Mouse (Mus musculus) erythroblast, embryonic 14.5 days (primary cell): ENCODE results near the gene Cdh23. TPM values are rescaled to one million over a fixed set of nuclear protein-coding genes. Genes with fewer than 3 reads are reported as not detected.
A peak's percentile ranks its signal among the peaks of the same experiment; 100 is the strongest.

ENCODE experiments used
- H3K27me3 ChIP-seq: 2 replicates; pipeline ENCODE4 v1.6.1; 2012; ENCODE audit warnings: inconsistent platforms; ENCODE audit not compliant: control insufficient read depth
- H3K36me3 ChIP-seq: 2 replicates; pipeline ENCODE4 v1.6.1; 2012; ENCODE audit warnings: mild to moderate bottlenecking, inconsistent platforms; ENCODE audit not compliant: control insufficient read depth
- H3K4me1 ChIP-seq: 2 replicates; pipeline ENCODE4 v1.6.1; 2012; ENCODE audit warnings: inconsistent platforms; ENCODE audit not compliant: control insufficient read depth
- H3K4me3 ChIP-seq: replicated peaks from 2 replicates; pipeline ENCODE3; 2012; ENCODE audit warnings: moderate library complexity, mild to moderate bottlenecking, inconsistent platforms
- H3K9me3 ChIP-seq: 2 replicates; pipeline ENCODE4 v1.6.1; 2012; ENCODE audit warnings: low read length, inconsistent platforms, mixed read lengths; ENCODE audit not compliant: control insufficient read depth
- GATA1 ChIP-seq: IDR thresholded peaks from 2 replicates; pipeline ENCODE4 v1.6.1; 2012; ENCODE audit warnings: low read length, inconsistent platforms, mixed read lengths
- TAL1 ChIP-seq: IDR thresholded peaks from 3 replicates; pipeline ENCODE4 v1.6.1; 2012; ENCODE audit warnings: low read length, inconsistent platforms, mixed read lengths
- polyA plus RNA-seq: library from polyadenylated mRNA; stranded (reverse); fragments of >175 nt; gene quantifications from 2 replicates; pipeline ENCODE4 v1.2.3, GENCODE M21; 2012

Cdh23 gene
- polyA plus RNA-seq, 1 experiment = 0.01 TPM

GRCm38 (mm10) chr10:60349056-60349455, 347.2 kb downstream of the Cdh23 start:
- peak overlapping the region; percentile 76 for H3K4me3 ChIP-seq
- TF ChIP-seq GATA1 = no peak
- TF ChIP-seq TAL1 = no peak
- H3K9me3 ChIP-seq = no peaks in the 10 kb centered on the region
- H3K27me3 ChIP-seq = peaks cover 6% of the 10 kb centered on the region
- H3K4me1 ChIP-seq = peaks cover 69% of the 10 kb centered on the region
- peaks cover 15% of the 10 kb centered on the region for H3K36me3 ChIP-seq

GRCm38 (mm10) chr10:60347768-60348610, 348.3 kb downstream of the Cdh23 start:
- H3K9me3 ChIP-seq = no peaks in the 10 kb centered on the region
- peaks cover 69% of the 10 kb centered on the region for H3K4me1 ChIP-seq
- TF ChIP-seq TAL1 (0 out of 3 replicates have a peak, but pooled peaks have one; percentile 24), GATA1 (peak; percentile 76)
- peaks cover 9% of the 10 kb centered on the region for H3K36me3 ChIP-seq
- H3K4me3 ChIP-seq = peak overlapping the region; percentile 76
- H3K27me3 ChIP-seq = peaks cover 6% of the 10 kb centered on the region

DNA sequence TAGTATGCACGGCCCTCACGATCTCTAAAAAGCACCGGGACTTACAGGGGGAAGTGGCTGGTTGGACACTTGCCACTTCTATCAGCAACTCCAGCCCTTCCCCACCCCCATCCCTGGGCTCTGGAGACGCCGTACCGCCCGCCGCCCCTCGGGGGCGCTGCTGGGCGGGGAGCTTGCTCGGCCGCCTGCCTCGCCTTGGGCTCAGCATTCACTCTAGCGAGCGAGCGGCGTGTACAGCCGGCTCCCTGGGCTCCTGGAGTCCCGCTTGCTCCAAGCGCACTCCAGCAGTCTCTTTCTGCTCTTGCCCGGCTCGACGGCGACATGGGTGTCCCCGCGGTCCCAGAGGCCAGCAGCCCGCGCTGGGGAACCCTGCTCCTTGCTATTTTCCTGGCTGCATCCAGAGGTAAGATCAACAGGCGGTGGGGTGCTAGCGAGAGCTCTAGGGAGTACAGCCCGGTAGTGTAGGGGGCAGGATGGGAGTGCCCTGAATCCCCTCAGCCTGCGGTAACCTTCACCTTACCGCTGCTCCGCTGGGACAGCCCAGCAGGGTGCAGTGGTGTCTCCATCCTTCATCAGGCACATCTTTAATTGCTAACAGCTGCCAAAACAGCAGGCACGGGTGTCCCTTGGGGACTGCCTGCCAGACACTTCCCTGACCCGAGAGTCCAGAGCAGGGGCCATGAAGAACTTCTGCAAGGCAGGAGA, 349.4 kb downstream of the Cdh23 start, which contains the start of gene Vsir:
Gene Vsir, plus strand, starts transcription at position 151 of the 705 bp plus-strand sequence.
- TF ChIP-seq TAL1 = no peak
- no peak for TF ChIP-seq GATA1
- H3K9me3 ChIP-seq = no peaks in the 10 kb centered on the region
- peaks cover 63% of the 10 kb centered on the region for H3K4me1 ChIP-seq
- H3K36me3 ChIP-seq = peaks cover 9% of the 10 kb centered on the region
- peak within 1 kb of the TSS; percentile 76 for H3K4me3 ChIP-seq
- H3K27me3 ChIP-seq = peaks cover 6% of the 10 kb centered on the region

GRCm38 (mm10) chr10:60346056-60346455, 350.2 kb downstream of the Cdh23 start:
- H3K36me3 ChIP-seq = peaks cover 3% of the 10 kb centered on the region; the same call in 1 of the 2 replicates
- peak overlapping the region; percentile 76 for H3K4me3 ChIP-seq
- H3K4me1 ChIP-seq = peaks cover 57% of the 10 kb centered on the region
- TF ChIP-seq TAL1 = no peak
- TF ChIP-seq GATA1 = no peak
- no peaks in the 10 kb centered on the region for H3K9me3 ChIP-seq
- peaks cover 6% of the 10 kb centered on the region for H3K27me3 ChIP-seq

DNA sequence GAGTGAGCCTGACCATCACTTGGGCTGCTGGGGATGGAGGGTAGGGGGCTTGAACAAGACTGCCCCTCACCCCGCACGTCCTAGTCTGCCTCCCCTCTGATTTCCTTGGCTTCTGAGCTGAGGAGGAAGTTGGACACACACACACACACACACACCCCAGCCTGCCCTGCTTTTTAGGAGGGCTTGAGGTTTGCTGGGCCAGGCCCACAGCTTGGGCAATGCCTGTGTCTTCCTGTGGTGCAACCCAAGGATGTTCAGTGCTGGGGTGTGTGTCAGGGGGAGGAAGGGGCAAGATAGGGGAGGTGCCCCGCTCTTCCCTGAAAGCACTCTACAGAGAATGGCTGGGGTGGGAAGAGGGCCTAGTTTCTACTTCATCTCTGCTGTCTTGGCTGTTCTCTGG, 352.2 kb downstream of the Cdh23 start:
- Histone ChIP-seq H3K4me1 (peaks cover 38% of the 10 kb centered on the region), H3K36me3 (no peaks in the 10 kb centered on the region), H3K4me3 (no peak overlapping the region), H3K9me3 (no peaks in the 10 kb centered on the region), H3K27me3 (peaks cover 6% of the 10 kb centered on the region)
- TF ChIP-seq TAL1 = no peak
- no peak for TF ChIP-seq GATA1

- no peak for TF ChIP-seq TAL1
- no peak for TF ChIP-seq GATA1
- Histone ChIP-seq H3K27me3 (no peaks in the 10 kb centered on the region), H3K4me1 (peaks cover 12% of the 10 kb centered on the region), H3K4me3 (no peak overlapping the region), H3K36me3 (no peaks in the 10 kb centered on the region), H3K9me3 (no peaks in the 10 kb centered on the region)
These were observed 354.8 kb downstream of the Cdh23 start for GRCm38 (mm10) chr10:60341528-60341927.

- no peaks in the 10 kb centered on the region for H3K27me3 ChIP-seq
- peaks cover 3% of the 10 kb centered on the region; the same call in 1 of the 2 replicates for H3K4me1 ChIP-seq
- no peaks in the 10 kb centered on the region for H3K36me3 ChIP-seq
- H3K9me3 ChIP-seq = no peaks in the 10 kb centered on the region
- no peak for TF ChIP-seq TAL1
- no peak for TF ChIP-seq GATA1
- H3K4me3 ChIP-seq = no peak overlapping the region
These were observed 361.3 kb downstream of the Cdh23 start for GRCm38 (mm10) chr10:60335021-60335420.

DNA sequence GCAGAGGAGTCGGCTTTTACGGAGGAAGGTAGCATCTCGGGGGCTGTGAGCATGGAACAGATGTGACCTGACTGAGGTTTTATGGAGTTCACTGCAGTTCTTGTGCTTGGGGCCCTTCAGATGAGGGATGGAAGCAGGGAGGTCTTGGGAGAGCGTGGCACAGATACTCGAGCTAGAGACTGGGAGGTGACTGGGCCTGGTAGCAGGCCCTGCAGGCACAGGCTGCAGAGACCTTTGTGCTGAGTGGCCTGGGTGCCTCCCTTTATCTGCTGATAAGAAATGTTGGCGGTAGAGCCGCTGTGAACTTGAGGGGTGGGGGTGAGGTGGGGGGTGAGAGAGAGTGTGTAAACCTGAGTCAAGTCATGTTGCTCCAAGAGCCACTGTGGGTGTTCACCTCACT, 361.7 kb downstream of the Cdh23 start:
- peaks cover 3% of the 10 kb centered on the region; the same call in 1 of the 2 replicates for H3K4me1 ChIP-seq
- no peaks in the 10 kb centered on the region for H3K27me3 ChIP-seq

DNA sequence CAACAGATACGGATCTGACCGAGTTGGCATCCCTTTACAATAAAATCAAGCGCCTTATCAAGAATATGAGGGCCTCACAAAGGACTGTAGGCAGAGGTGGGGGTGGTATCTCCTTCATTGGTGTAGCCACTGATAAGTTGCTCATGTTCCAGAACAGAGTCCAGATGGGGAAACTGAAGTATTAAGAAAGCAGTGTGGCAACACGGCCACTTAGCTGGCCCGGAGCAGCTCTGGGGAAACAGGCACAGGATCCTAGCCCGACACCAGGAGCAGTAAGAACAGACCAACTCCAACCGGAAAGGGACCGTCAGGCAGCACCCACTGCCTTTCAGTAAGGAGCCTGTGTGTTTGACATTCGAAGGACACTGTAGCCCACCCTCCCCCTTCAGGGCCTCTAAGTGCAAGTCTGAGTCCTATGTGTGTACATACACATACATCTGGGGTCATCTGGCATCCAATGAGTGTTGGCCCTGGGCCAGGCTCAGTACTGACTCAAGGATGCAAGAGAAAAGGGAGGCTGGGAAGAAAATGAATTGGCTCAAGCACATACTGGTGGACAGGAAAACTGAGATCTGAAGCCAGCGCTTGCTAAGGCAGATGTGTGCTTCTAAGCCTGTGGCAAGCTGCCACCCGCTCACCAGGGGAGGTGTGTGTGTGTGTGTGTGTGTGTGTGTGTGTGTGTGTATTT, 367.2 kb downstream of the Cdh23 start:
- H3K4me1 ChIP-seq = peaks cover 3% of the 10 kb centered on the region
- TF ChIP-seq GATA1 = no peak
- no peak for TF ChIP-seq TAL1
- H3K4me3 ChIP-seq = no peak overlapping the region
- no peaks in the 10 kb centered on the region for H3K36me3 ChIP-seq
- H3K9me3 ChIP-seq = no peaks in the 10 kb centered on the region
- H3K27me3 ChIP-seq = no peaks in the 10 kb centered on the region; the same call in 1 of the 2 replicates

More for the DNA sequence above, 361.7 kb downstream of the Cdh23 start:
- Histone ChIP-seq H3K9me3 (no peaks in the 10 kb centered on the region), H3K36me3 (no peaks in the 10 kb centered on the region), H3K4me3 (no peak overlapping the region)
- TF ChIP-seq GATA1 (no peak), TAL1 (no peak)
